Mouse (Mus musculus): ENCODE measurements around the gene Srpk3.
A peak's percentile ranks its signal among the peaks of the same experiment; 100 is the strongest.

Srpk3 gene

GRCm38 (mm10) chrX:73805814-73806213 is 31.6 kb downstream of the Srpk3 start:
- DNase-seq (ENCODE audit: low spot score in 2 of 2) = no peak

GRCm38 (mm10) chrX:73815072-73815471 is 40.9 kb downstream of the Srpk3 start:
- DNase-seq (ENCODE audit: low spot score in 2 of 2) = no peak

GRCm38 (mm10) chrX:73816596-73817314 is 42.5 kb downstream of the Srpk3 start:
- DNase-seq (ENCODE audit: low spot score in 2 of 2) = no peak

- no peak for DNase-seq (ENCODE audit: low spot score in 2 of 2)
Measured at GRCm38 (mm10) chrX:73823747-73824146, 49.5 kb downstream of the Srpk3 start.

- peak; percentile 22 to 45 for DNase-seq (ENCODE audit: low spot score in 2 of 2)
Measured at GRCm38 (mm10) chrX:73824185-73825151, 50.3 kb downstream of the Srpk3 start, which contains the start of gene Pdzd4. Pdzd4 (minus strand) TSS chrX:73824969.
